Mouse (Mus musculus) kidney, adult 2 months (tissue): ENCODE data around the gene Syap1. TPM values are rescaled to one million over a fixed set of nuclear protein-coding genes. Genes with fewer than 3 reads are reported as not detected.

Experiments
- DNase-seq: peaks from one replicate; pipeline ENCODE4 v3.0.0; 2021
- H3K27ac ChIP-seq: fragments of 200-500 bp; 2 replicates; pipeline ENCODE4 v1.5.1; 2012; ENCODE audit warnings: low read depth, low read length, control low read depth, inconsistent platforms; ENCODE audit not compliant: insufficient read depth
- H3K27me3 ChIP-seq: fragments of 200-500 bp; replicated peaks from 2 replicates; pipeline ENCODE4 v1.6.1; 2012; ENCODE audit warnings: mild to moderate bottlenecking, moderate library complexity, low read length, inconsistent platforms; ENCODE audit not compliant: control insufficient read depth, insufficient read depth
- H3K36me3 ChIP-seq: fragments of 200-500 bp; 2 replicates; pipeline ENCODE4 v1.6.1; 2012; ENCODE audit warnings: mild to moderate bottlenecking, moderate library complexity, low read length, inconsistent platforms; ENCODE audit not compliant: control insufficient read depth, insufficient read depth
- H3K4me1 ChIP-seq: fragments of 200-500 bp; 2 replicates; pipeline ENCODE4 v1.6.1; 2011; ENCODE audit warnings: low read length; ENCODE audit not compliant: control insufficient read depth, insufficient read depth
- H3K4me3 ChIP-seq: fragments of 200-500 bp; 2 replicates; pipeline ENCODE4 v1.5.1; 2011; ENCODE audit warnings: mild to moderate bottlenecking, low read depth, low read length, control low read depth; ENCODE audit not compliant: insufficient read depth
- CTCF ChIP-seq: fragments of 200-500 bp; conservative IDR thresholded peaks from 2 replicates; pipeline ENCODE4 v1.5.1; 2011; ENCODE audit warnings: low read depth, mild to moderate bottlenecking, control low read depth, low read length, moderate library complexity, mixed read lengths; ENCODE audit not compliant: insufficient read depth, insufficient read length
- POLR2A ChIP-seq: fragments of 200-500 bp; IDR thresholded peaks from one replicate; pipeline ENCODE4 v1.6.1; 2011; ENCODE audit warnings: low read depth, low read length, control low read depth
- WGBS: fragments of 180-500 bp; shearing (Covaris S2); methylation state at CpG from one replicate; pipeline ENCODE4 v1.1.7; 2018; 5-methylcytosine and 5-hydroxymethylcytosine counted together
- polyA plus RNA-seq: library from polyadenylated mRNA; depleted of rRNA; stranded (reverse); fragments of >200 nt; gene quantifications from 2 replicates; pipeline ENCODE4 v1.2.3, GENCODE M21; 2012; rRNA removed

Gene Syap1
- polyA plus RNA-seq, 1 experiment: 16.4 TPM

DNA sequence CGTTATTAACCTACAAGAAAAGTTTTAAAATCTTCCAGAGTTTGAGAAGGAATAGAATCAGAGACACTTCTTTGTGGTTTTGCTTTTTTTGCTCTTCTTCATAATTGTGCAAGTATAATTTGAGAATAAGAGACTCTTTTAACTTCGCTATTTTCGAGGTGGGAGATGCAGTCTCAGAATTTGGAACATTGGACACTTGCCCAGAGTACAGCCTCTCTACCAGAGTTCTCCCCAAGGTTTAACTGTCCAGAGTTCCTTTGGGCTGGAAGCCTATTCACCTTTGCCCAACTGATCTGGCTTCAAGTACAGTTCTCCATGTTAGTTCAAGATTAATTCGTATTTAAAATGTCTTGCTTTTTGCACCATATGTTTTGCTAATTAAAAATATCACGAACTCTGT, 58.5 kb downstream of the Syap1 start:
- peak; percentile 79 for DNase-seq
- Histone ChIP-seq H3K4me1 (no peaks in the 10 kb centered on the region), H3K27ac (peak overlapping the region; percentile 60; the same call in 1 of the 2 replicates), H3K4me3 (peak overlapping the region; percentile 41), H3K36me3 (no peaks in the 10 kb centered on the region), H3K27me3 (no peaks in the 10 kb centered on the region)
- WGBS: 14% methylated on average over 5 of the region's 5 CpGs
- TF ChIP-seq CTCF: no peak
- no peak for TF ChIP-seq POLR2A

DNA sequence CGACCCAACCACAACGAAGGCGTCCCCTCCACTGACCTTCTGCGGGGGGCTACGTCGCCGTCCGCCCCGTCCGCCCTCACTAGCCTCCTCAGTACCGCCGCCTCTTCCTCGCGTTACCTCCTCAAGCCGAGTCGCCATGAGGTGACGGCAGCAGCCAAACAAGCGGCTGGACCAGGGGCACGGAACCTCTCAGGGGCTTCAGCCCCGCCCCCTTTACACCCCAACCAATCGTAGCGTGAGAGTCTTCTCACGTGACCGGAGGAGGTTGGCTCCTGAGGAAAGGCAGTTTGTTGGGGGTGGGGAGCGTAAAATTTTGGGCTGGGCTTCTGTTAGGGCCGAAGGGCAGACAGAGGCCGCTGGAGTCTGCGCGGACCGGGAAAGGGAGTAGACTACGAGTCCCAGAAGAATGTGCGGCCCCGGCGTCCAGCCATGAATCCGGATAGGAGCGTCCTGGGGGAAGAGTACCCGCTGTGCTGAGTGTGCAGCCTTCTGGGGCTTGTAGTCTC, 59.0 kb downstream of the Syap1 start, which contains the start of gene Txlng:
Txlng (minus strand) TSS at position 252 of the 506 bp plus-strand sequence.
- no peaks in the 10 kb centered on the region for H3K36me3 ChIP-seq
- peak within 1 kb of the TSS; percentile 96 for H3K4me3 ChIP-seq
- H3K4me1 ChIP-seq: no peaks in the 10 kb centered on the region
- 2% methylated on average over 37 of the region's 37 CpGs for WGBS
- no peaks in the 10 kb centered on the region for H3K27me3 ChIP-seq
- no peak for TF ChIP-seq CTCF
- peak; percentile 75 for TF ChIP-seq POLR2A
- peak; percentile 99 for DNase-seq
- H3K27ac ChIP-seq: peak within 1 kb of the TSS; percentile 60; the same call in 1 of the 2 replicates

DNA sequence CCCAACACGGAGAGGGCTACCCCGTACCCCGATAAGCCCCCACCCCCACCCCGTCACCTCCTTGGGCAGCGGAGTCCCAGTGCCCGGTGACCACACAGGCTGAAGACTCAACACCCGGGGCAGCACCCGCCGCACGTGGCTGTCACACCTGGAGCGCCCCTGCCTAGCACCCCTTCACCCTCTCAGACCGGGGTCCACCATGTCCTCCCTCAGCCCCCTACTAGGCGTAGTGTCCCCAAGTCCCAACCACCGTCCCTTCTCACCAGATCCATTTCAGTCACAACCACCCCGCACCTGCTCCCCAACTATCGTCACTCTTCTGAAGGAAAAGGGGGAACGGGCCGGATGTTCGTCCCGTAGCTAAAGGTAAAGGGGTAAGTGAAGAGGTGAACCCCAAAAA, 59.5 kb downstream of the Syap1 start:
- no peaks in the 10 kb centered on the region for H3K4me1 ChIP-seq
- no peak for DNase-seq
- TF ChIP-seq POLR2A (no peak), CTCF (no peak)
- H3K36me3 ChIP-seq: no peaks in the 10 kb centered on the region
- H3K4me3 ChIP-seq: peak overlapping the region; percentile 96
- H3K27me3 ChIP-seq: no peaks in the 10 kb centered on the region
- WGBS: under 1% methylated on average over 15 of the region's 20 CpGs
- H3K27ac ChIP-seq: 0 out of 2 replicates have a peak overlapping the region, but pooled peaks have one; percentile 27

DNA sequence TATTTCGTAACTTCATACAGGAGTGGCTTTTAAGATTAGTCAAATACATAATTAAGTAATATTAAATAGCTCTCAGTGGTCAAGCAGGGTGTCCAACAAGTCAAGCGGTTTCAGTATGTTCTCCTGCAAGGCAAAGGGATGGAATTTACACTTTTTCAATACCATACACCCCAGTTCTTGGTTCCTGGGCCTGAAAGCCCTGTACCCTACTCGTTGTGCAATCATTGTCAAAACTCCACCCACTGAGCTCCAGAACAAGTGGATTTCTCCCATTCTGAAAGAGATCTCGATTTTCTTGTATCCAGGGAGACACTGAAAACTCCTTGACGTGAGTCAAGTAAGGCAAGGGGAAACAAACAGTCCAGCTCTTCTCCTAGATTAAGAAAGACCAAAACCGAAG, 60.2 kb downstream of the Syap1 start:
- DNase-seq: peak; percentile 6

More for the DNA sequence above, 60.2 kb downstream of the Syap1 start:
- WGBS: 29% methylated on average over 6 of the region's 6 CpGs
- TF ChIP-seq POLR2A (no peak), CTCF (no peak)
- H3K4me1 ChIP-seq: no peaks in the 10 kb centered on the region
- no peak overlapping the region for H3K27ac ChIP-seq
- no peak overlapping the region for H3K4me3 ChIP-seq
- no peaks in the 10 kb centered on the region for H3K27me3 ChIP-seq
- no peaks in the 10 kb centered on the region for H3K36me3 ChIP-seq

Other genes with a start within 250 kb of the Syap1 start
- gene Reps2, start 244.8 kb downstream of the Syap1 start, polyA plus RNA-seq: 8.7 and 9.5 TPM in 2 replicates
- 53.5 and 62.7 TPM in 2 replicates for gene Rbbp7, start 128.0 kb downstream of the Syap1 start, polyA plus RNA-seq
- gene Txlng, start 59.0 kb downstream of the Syap1 start, polyA plus RNA-seq: 2.6 and 4.5 TPM in 2 replicates
- gene Ctps2, start 12.8 kb upstream of the Syap1 start, polyA plus RNA-seq: 27.3 TPM in 2 replicates
- gene S100g, start 76.2 kb upstream of the Syap1 start, polyA plus RNA-seq: 399 and 544 TPM in 2 replicates